Mouse (Mus musculus) cortical plate, adult 2 months (tissue): ENCODE data around the gene Usp21.

Source experiments
- CTCF ChIP-seq: fragments of 200-500 bp; IDR thresholded peaks from 2 replicates; pipeline ENCODE4 v1.5.1; 2011; ENCODE audit warnings: mild to moderate bottlenecking, control low read depth, low read length; ENCODE audit not compliant: insufficient read depth; ENCODE audit errors: extremely low read depth
- POLR2A ChIP-seq: fragments of 200-500 bp; IDR thresholded peaks from 2 replicates; pipeline ENCODE4 v1.6.1; 2011; ENCODE audit warnings: mild to moderate bottlenecking, low read length, control low read depth; ENCODE audit not compliant: insufficient read depth; ENCODE audit errors: extremely low read depth

GRCm38 (mm10) chr1:171285096-171285892 is 2.5 kb downstream of the Usp21 start:
- TF ChIP-seq POLR2A (no peak; the same call in 1 of the 2 replicates), CTCF (no peak)
